Mouse (Mus musculus) layer of hippocampus, postnatal 10 days (tissue): ENCODE measurements around the gene Fam69a. TPM values are rescaled to one million over a fixed set of nuclear protein-coding genes. Genes with fewer than 3 reads are reported as not detected.
"Not testable (repeated sequence)": the region's sequence is repeated elsewhere in the genome, so short reads cannot be mapped to it uniquely, and the experiment has no call there.

Source experiments
- DNase-seq, 2 experiments: peaks; one replicate each; pipeline ENCODE4 v3.0.0; 2021; ENCODE audit warnings: low spot score in 2 of 2
- total RNA-seq, 2 experiments: library from RNA; stranded (reverse); gene quantifications; 2 replicates each; pipeline ENCODE4 v1.2.3; 2021

Fam69a gene
- total RNA-seq, 2 experiments from 2014 or later, result 55.2 to 60.1 TPM

GRCm38 (mm10) chr5:107947548-107947947 is 39.3 kb downstream of the Fam69a start:
- no peak for DNase-seq

- no peak for DNase-seq
These were observed 40.4 kb downstream of the Fam69a start for GRCm38 (mm10) chr5:107946475-107946874.

GRCm38 (mm10) chr5:107943526-107943925 is 43.4 kb downstream of the Fam69a start:
- no peak for DNase-seq

GRCm38 (mm10) chr5:107942941-107943340 is 43.9 kb downstream of the Fam69a start:
- no peak for DNase-seq

GRCm38 (mm10) chr5:107941222-107941621 is 45.7 kb downstream of the Fam69a start:
- no peak for DNase-seq

- DNase-seq, result no peak
These were observed 47.2 kb downstream of the Fam69a start for GRCm38 (mm10) chr5:107939701-107940100.

- no peak for DNase-seq
These were observed 48.0 kb downstream of the Fam69a start for GRCm38 (mm10) chr5:107938886-107939285.

- not testable (repeated sequence) for DNase-seq
These were observed 48.4 kb downstream of the Fam69a start for GRCm38 (mm10) chr5:107938483-107938882.

- no peak for DNase-seq
These were observed 50.1 kb downstream of the Fam69a start for GRCm38 (mm10) chr5:107936625-107937389.

GRCm38 (mm10) chr5:107934770-107935543 is 51.9 kb downstream of the Fam69a start:
- DNase-seq, result no peak

GRCm38 (mm10) chr5:107933202-107933974 is 53.5 kb downstream of the Fam69a start:
- no peak for DNase-seq

GRCm38 (mm10) chr5:107932556-107932955 is 54.3 kb downstream of the Fam69a start:
- DNase-seq, result no peak

- no peak for DNase-seq
These were observed 60.2 kb downstream of the Fam69a start for GRCm38 (mm10) chr5:107926550-107927249.

- no peak for DNase-seq
These were observed 62.3 kb downstream of the Fam69a start for GRCm38 (mm10) chr5:107924564-107924963.

- no peak for DNase-seq
These were observed 64.0 kb downstream of the Fam69a start for GRCm38 (mm10) chr5:107922836-107923235.

GRCm38 (mm10) chr5:107921400-107922252 is 65.3 kb downstream of the Fam69a start:
- DNase-seq, result peak; percentile 14 to 31

- no peak for DNase-seq
These were observed 71.6 kb downstream of the Fam69a start for GRCm38 (mm10) chr5:107915280-107915679.

GRCm38 (mm10) chr5:107911012-107911411 is 75.9 kb downstream of the Fam69a start:
- no peak for DNase-seq

- DNase-seq, result no peak
These were observed 76.7 kb downstream of the Fam69a start for GRCm38 (mm10) chr5:107910084-107910616.

GRCm38 (mm10) chr5:107909668-107910067 is 77.2 kb downstream of the Fam69a start:
- DNase-seq, result no peak
